Mouse (Mus musculus) heart, postnatal 36 days (tissue): Measurements from ENCODE around the gene Caln1. TPM values are rescaled to one million over a fixed set of nuclear protein-coding genes. Genes with fewer than 3 reads are reported as not detected.

ENCODE experiments used
- DNase-seq, 2 experiments: peaks; one replicate each; pipeline ENCODE4 v3.0.0; 2021 to 2022
- intact Hi-C: fragments of 180-260 bp; cut with DNase I; formaldehyde crosslinking; loops from one replicate; pipeline ENCODE4 v1.15.1; 2025
- total RNA-seq, 2 experiments: library from RNA; stranded (reverse); gene quantifications; 2 replicates each; pipeline ENCODE4 v1.2.3; 2021

The Caln1 gene
- total RNA-seq, 2 experiments from 2014 or later: not detected

GRCm38 (mm10) chr5:130871086-130871485 lies 501.8 kb downstream of the Caln1 start:
- DNase-seq: no peak
- intact Hi-C loops: loop anchor here (10.0 kb wide), 1 partner anchor 134 kb away; no protein-coding TSS in a partner anchor

- no peak for DNase-seq
- intact Hi-C loops: loop anchor here (10.0 kb wide), 1 partner anchor 129 kb away; no protein-coding TSS in a partner anchor
Observed at GRCm38 (mm10) chr5:130875391-130875790, 506.1 kb downstream of the Caln1 start.

GRCm38 (mm10) chr5:130880331-130880730 lies 511.1 kb downstream of the Caln1 start:
- DNase-seq: no peak
- intact Hi-C loops: no loop called here

- intact Hi-C loops: no loop called here
Observed at GRCm38 (mm10) chr5:130891735-130892134, 522.5 kb downstream of the Caln1 start.

GRCm38 (mm10) chr5:130895991-130896390 lies 526.7 kb downstream of the Caln1 start:
- no peak for DNase-seq

More at GRCm38 (mm10) chr5:130891735-130892134, 522.5 kb downstream of the Caln1 start:
- DNase-seq: no peak

More at GRCm38 (mm10) chr5:130895991-130896390, 526.7 kb downstream of the Caln1 start:
- intact Hi-C loops: no loop called here

Other genes with a start within 250 kb of the Caln1 start
- 1 to 10 TPM; 1.8 to 2.9 TPM for gene Kctd7, start 224.6 kb upstream of the Caln1 start, total RNA-seq
- 10 to 100 TPM; 20.6 to 21.2 TPM for gene Rabgef1, start 197.7 kb upstream of the Caln1 start, total RNA-seq
- gene Tmem248, start 152.4 kb upstream of the Caln1 start, total RNA-seq: 10 to 100 TPM; 34.4 to 38.5 TPM
- 10 to 100 TPM; 47.1 to 49.6 TPM for gene Sbds, start 113.9 kb upstream of the Caln1 start, total RNA-seq
- 10 to 100 TPM in 1 of 2 experiments, 1 to 10 TPM in 1; 8.6 to 10.2 TPM for gene Tyw1, start 113.8 kb upstream of the Caln1 start, total RNA-seq
- not detected for gene A330070K13Rik, start 15.2 kb downstream of the Caln1 start, total RNA-seq